Mouse (Mus musculus): Measurements from ENCODE around the gene Sema3g. TPM values are rescaled to one million over a fixed set of nuclear protein-coding genes. Genes with fewer than 3 reads are reported as not detected.

The Sema3g gene
- total and polyA plus RNA-seq, 3 experiments, result 0.04 to 0.25 TPM; not detected in 1

DNA sequence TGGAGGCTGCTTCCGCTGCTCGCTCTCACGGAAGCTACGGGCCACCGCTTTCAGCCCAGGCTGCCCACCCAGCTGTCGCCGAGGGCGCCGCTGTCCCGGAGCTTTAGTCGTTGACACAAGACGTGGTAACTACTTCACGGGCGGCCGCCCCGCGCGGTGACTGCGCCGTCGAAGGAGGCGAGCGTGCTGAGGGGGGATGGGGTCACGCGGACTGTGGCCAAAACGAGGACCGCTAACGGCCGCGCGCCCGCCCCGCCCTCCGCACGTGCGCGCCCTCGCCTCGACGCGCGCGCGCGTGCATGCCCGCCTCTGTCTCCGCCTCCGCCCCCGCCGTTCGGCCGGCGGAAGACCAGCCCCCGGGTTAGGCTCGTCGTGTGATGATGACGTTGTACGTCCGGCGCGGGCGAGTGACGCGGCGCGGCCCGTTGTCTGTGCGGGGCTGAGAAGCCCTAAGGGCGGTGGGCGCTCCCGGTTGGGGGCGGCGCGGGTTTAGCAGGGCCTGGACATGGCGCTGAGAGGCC lies 33.5 kb downstream of the Sema3g start, which contains the start of the genes Phf7 and Bap1:
Gene Phf7 (minus strand): TSS at position 234 of the 521 bp plus-strand sequence.
Gene Bap1 (plus strand): TSS at position 367 of the 521 bp plus-strand sequence.
- peak; percentile 79 for TF ChIP-seq MXI1 (IDR thresholded peaks at IDR 0.05; ENCODE audit: low read depth, low read length)
- no peak for TF ChIP-seq CTCF (IDR thresholded peaks at IDR 0.05 in 2 of 3, conservative IDR thresholded peaks at IDR 0.05 in 1 of 3; ENCODE audit: control insufficient read depth in 1 of 3, insufficient read depth in 1 of 3, low read depth in 2 of 3, low read length in 3 of 3, poor library complexity in 1 of 3, severe bottlenecking in 1 of 3)
- TF ChIP-seq TCF12 (IDR thresholded peaks at IDR 0.05; ENCODE audit: low read depth, low read length), result peak; percentile 53; the same call in 1 of the 2 replicates
- TF ChIP-seq UBTF (IDR thresholded peaks at IDR 0.05; ENCODE audit: borderline replicate concordance, insufficient read depth, low read depth, low read length), result 0 out of 2 replicates have a peak, but pooled peaks have one; percentile 82
- TF ChIP-seq BHLHE40 (IDR thresholded peaks at IDR 0.05; ENCODE audit: borderline replicate concordance, low read depth, low read length), result peak; percentile 91
- TF ChIP-seq ZC3H11A (IDR thresholded peaks at IDR 0.05; ENCODE audit: low read depth, low read length), result 0 out of 2 replicates have a peak, but pooled peaks have one; percentile 19
- no peak; the same call in 1 of the 2 replicates for TF ChIP-seq CHD1 (IDR thresholded peaks at IDR 0.05; ENCODE audit: low read depth, low read length)
- peak; percentile 55; the same call in 1 of the 2 replicates for TF ChIP-seq NRF1 (IDR thresholded peaks at IDR 0.05; ENCODE audit: insufficient read depth, low read depth, low read length, poor library complexity, severe bottlenecking)
- no peak for TF ChIP-seq MEF2A (IDR thresholded peaks at IDR 0.05; ENCODE audit: extremely low read depth, insufficient replicate concordance, low read depth, low read length, poor library complexity, severe bottlenecking)
- TF ChIP-seq NELFE (IDR thresholded peaks at IDR 0.05; ENCODE audit: low read depth, low read length), result peak; percentile 90
- peak; percentile 70; the same call in 1 of the 2 replicates for TF ChIP-seq KAT2A (conservative IDR thresholded peaks at IDR 0.05; ENCODE audit: low read depth, low read length)
- TF ChIP-seq RAD21 (IDR thresholded peaks at IDR 0.05; ENCODE audit: low read depth, low read length), result no peak
- TF ChIP-seq MAFK (IDR thresholded peaks at IDR 0.05; ENCODE audit: borderline replicate concordance, low read depth, low read length), result no peak
- TF ChIP-seq MAX (IDR thresholded peaks at IDR 0.05; ENCODE audit: low read length), result peak; percentile 87
- TF ChIP-seq POLR2A (IDR thresholded peaks at IDR 0.05; ENCODE audit: control insufficient read depth in 1 of 2, insufficient read depth in 1 of 2, low read depth in 1 of 2, low read length in 2 of 2, poor library complexity in 1 of 2), result peak; percentile 81 to 85
- no peak for TF ChIP-seq GATA1 (IDR thresholded peaks at IDR 0.05; ENCODE audit: low read depth, low read length)
- peak; percentile 71 for TF ChIP-seq USF1 (IDR thresholded peaks at IDR 0.05; ENCODE audit: low read depth, low read length)
- peak; percentile 92 for TF ChIP-seq HCFC1 (IDR thresholded peaks at IDR 0.05; ENCODE audit: low read depth, low read length)
- peak in 1 of 2 experiments; percentile 26; a peak in 1 of 4 replicates for TF ChIP-seq EP300 (IDR thresholded peaks at IDR 0.05; ENCODE audit: low read depth in 1 of 2, low read length in 2 of 2)
- TF ChIP-seq POLR2AphosphoS2 (IDR thresholded peaks at IDR 0.05; ENCODE audit: low read length), result peak; percentile 79
- peak; percentile 81 for TF ChIP-seq ELF1 (IDR thresholded peaks at IDR 0.05; ENCODE audit: low read depth, low read length)
- 0 out of 2 replicates have a peak, but pooled peaks have one; percentile 48 for TF ChIP-seq ETS1 (IDR thresholded peaks at IDR 0.05; ENCODE audit: low read depth, low read length)
- peak; percentile 87; the same call in 1 of the 2 replicates for TF ChIP-seq ZMIZ1 (IDR thresholded peaks at IDR 0.05; ENCODE audit: low read depth, low read length)
- TF ChIP-seq MYC (IDR thresholded peaks at IDR 0.05; ENCODE audit: low read depth, low read length), result peak; percentile 49
- peak; percentile 69 for TF ChIP-seq MYB (IDR thresholded peaks at IDR 0.05; ENCODE audit: low read depth, low read length)
- TF ChIP-seq MAZ (IDR thresholded peaks at IDR 0.05; ENCODE audit: low read depth, low read length), result peak; percentile 95; the same call in 1 of the 2 replicates
- TF ChIP-seq SIN3A (IDR thresholded peaks at IDR 0.05; ENCODE audit: low read length), result peak; percentile 53
- H3K9ac ChIP-seq (ENCODE audit: control insufficient read depth, low read depth, low read length, poor library complexity, severe bottlenecking), result peak within 1 kb of the TSS; percentile 99
- peak within 1 kb of the TSS; percentile 95 to 99 for H3K4me3 ChIP-seq (ENCODE audit: control insufficient read depth in 1 of 2, insufficient read depth in 1 of 2, low read depth in 2 of 2, low read length in 2 of 2)
- peak; percentile 95 for DNase-seq (ENCODE audit: low read depth, low spot score)
- no peaks in the 10 kb centered on the region for H3K27me3 ChIP-seq (ENCODE audit: control insufficient read depth in 1 of 2, insufficient read depth in 2 of 2, low read length in 2 of 2)
- no peaks in the 10 kb centered on the region for H3K9me3 ChIP-seq (replicated peaks; ENCODE audit: insufficient read depth, low read length)
- peaks cover 3 to 13% of the 10 kb centered on the region in 2 experiments; a peak in 3 of 4 replicates for H3K36me3 ChIP-seq (ENCODE audit: control insufficient read depth in 1 of 2, insufficient read depth in 2 of 2, low read length in 2 of 2)
- peaks cover 3 to 14% of the 10 kb centered on the region in 2 experiments; a peak in 3 of 4 replicates for H3K4me1 ChIP-seq (ENCODE audit: control insufficient read depth in 1 of 2, insufficient read depth in 2 of 2, low read length in 2 of 2)
- peak within 1 kb of the TSS; percentile 97 for H3K27ac ChIP-seq (ENCODE audit: control insufficient read depth, low read depth, low read length)
- H3K79me2 ChIP-seq (ENCODE audit: control insufficient read depth, insufficient read depth, low read length, poor library complexity), result peaks cover 20% of the 10 kb centered on the region
